Mouse (Mus musculus) embryonic fibroblast, embryonic 13.5 days (primary cell): ENCODE data around the gene Cald1. TPM values are rescaled to one million over a fixed set of nuclear protein-coding genes. Genes with fewer than 3 reads are reported as not detected.

Source experiments
- H3K27ac ChIP-seq: 2 replicates; pipeline ENCODE4 v1.5.1; 2012; ENCODE audit warnings: low read length, control low read depth, inconsistent platforms; ENCODE audit not compliant: insufficient read depth
- H3K4me1 ChIP-seq: 2 replicates; pipeline ENCODE4 v1.6.1; 2011; ENCODE audit warnings: low read length; ENCODE audit not compliant: control insufficient read depth, insufficient read depth
- H3K4me3 ChIP-seq: 2 replicates; pipeline ENCODE4 v1.5.1; 2011; ENCODE audit warnings: mild to moderate bottlenecking, control low read depth, low read length; ENCODE audit not compliant: insufficient read depth
- CTCF ChIP-seq: IDR thresholded peaks from 2 replicates; pipeline ENCODE4 v1.5.1; 2011; ENCODE audit warnings: mild to moderate bottlenecking, control low read depth, low read length, moderate library complexity, borderline replicate concordance; ENCODE audit not compliant: insufficient read depth
- POLR2A ChIP-seq: IDR thresholded peaks from 2 replicates; pipeline ENCODE4 v1.6.1; 2011; ENCODE audit warnings: low read depth, mild to moderate bottlenecking, control low read depth, low read length, moderate library complexity
- polyA plus RNA-seq: library from polyadenylated mRNA; stranded (reverse); fragments of >200 nt; gene quantifications from 2 replicates; pipeline ENCODE4 v1.2.4, GENCODE M21; 2011; ENCODE audit warnings: low read depth; ENCODE audit not compliant: missing spikeins, insufficient read length

Cald1 gene
- polyA plus RNA-seq, 1 experiment = 1,420 TPM

- Histone ChIP-seq H3K27ac (no peak overlapping the region; the same call in 1 of the 2 replicates), H3K4me1 (peaks cover 3% of the 10 kb centered on the region; the same call in 1 of the 2 replicates), H3K4me3 (no peak overlapping the region)
- TF ChIP-seq POLR2A (no peak), CTCF (no peak)
These were observed 172.2 kb downstream of the Cald1 start for GRCm38 (mm10) chr6:34770491-34770890.

- Histone ChIP-seq H3K27ac (no peak overlapping the region), H3K4me3 (no peak overlapping the region), H3K4me1 (no peaks in the 10 kb centered on the region)
- TF ChIP-seq CTCF = no peak
- no peak; the same call in 1 of the 2 replicates for TF ChIP-seq POLR2A
These were observed 178.1 kb downstream of the Cald1 start for GRCm38 (mm10) chr6:34776396-34776795.

GRCm38 (mm10) chr6:34777094-34777493, 178.8 kb downstream of the Cald1 start:
- Histone ChIP-seq H3K27ac (no peak overlapping the region; the same call in 1 of the 2 replicates), H3K4me1 (no peaks in the 10 kb centered on the region)
- TF ChIP-seq POLR2A = no peak
- TF ChIP-seq CTCF = no peak

GRCm38 (mm10) chr6:34777981-34778668, 179.8 kb downstream of the Cald1 start:
- no peak overlapping the region for H3K4me3 ChIP-seq
- H3K27ac ChIP-seq = no peak overlapping the region
- TF ChIP-seq POLR2A (no peak), CTCF (no peak)
- no peaks in the 10 kb centered on the region for H3K4me1 ChIP-seq

More at GRCm38 (mm10) chr6:34777094-34777493, 178.8 kb downstream of the Cald1 start:
- no peak overlapping the region for H3K4me3 ChIP-seq

GRCm38 (mm10) chr6:34780231-34780942, 182.1 kb downstream of the Cald1 start, which contains the start of gene Agbl3:
Agbl3 (plus strand) TSS chr6:34780432.
- H3K4me1 ChIP-seq = no peaks in the 10 kb centered on the region
- TF ChIP-seq CTCF (no peak), POLR2A (peak; percentile 61)
- peak within 1 kb of the TSS; percentile 59 for H3K4me3 ChIP-seq
- peak within 1 kb of the TSS; percentile 97 for H3K27ac ChIP-seq

- Histone ChIP-seq H3K4me1 (no peaks in the 10 kb centered on the region), H3K4me3 (peak overlapping the region; percentile 59), H3K27ac (peak overlapping the region; percentile 97)
- TF ChIP-seq CTCF (no peak), POLR2A (no peak)
These were observed 182.6 kb downstream of the Cald1 start for GRCm38 (mm10) chr6:34780943-34781289.

- no peak overlapping the region for H3K4me3 ChIP-seq
- no peak for TF ChIP-seq CTCF
- TF ChIP-seq POLR2A = no peak
These were observed 184.2 kb downstream of the Cald1 start for GRCm38 (mm10) chr6:34782493-34782892.

GRCm38 (mm10) chr6:34796881-34797280, 198.6 kb downstream of the Cald1 start:
- H3K27ac ChIP-seq = peak overlapping the region; percentile 100
- TF ChIP-seq CTCF = no peak
- TF ChIP-seq POLR2A = no peak
- H3K4me1 ChIP-seq = peaks cover 2% of the 10 kb centered on the region
- H3K4me3 ChIP-seq = no peak overlapping the region

More at GRCm38 (mm10) chr6:34782493-34782892, 184.2 kb downstream of the Cald1 start:
- no peaks in the 10 kb centered on the region for H3K4me1 ChIP-seq
- H3K27ac ChIP-seq = no peak overlapping the region

GRCm38 (mm10) chr6:34797887-34798286, 199.6 kb downstream of the Cald1 start:
- peaks cover 2% of the 10 kb centered on the region for H3K4me1 ChIP-seq
- no peak for TF ChIP-seq CTCF
- no peak for TF ChIP-seq POLR2A

GRCm38 (mm10) chr6:34805582-34805981, 207.3 kb downstream of the Cald1 start:
- H3K4me3 ChIP-seq = no peak overlapping the region
- TF ChIP-seq POLR2A (no peak), CTCF (no peak)
- H3K4me1 ChIP-seq = no peaks in the 10 kb centered on the region
- H3K27ac ChIP-seq = no peak overlapping the region

More at GRCm38 (mm10) chr6:34797887-34798286, 199.6 kb downstream of the Cald1 start:
- no peak overlapping the region for H3K4me3 ChIP-seq
- H3K27ac ChIP-seq = peak overlapping the region; percentile 100
